Mouse (Mus musculus): ENCODE measurements at regions not wholly inside any gene's neighbourhood (a gene's known extent, or its start where the extent isn't known, plus 50 kb on each side); places are given as distances from the start of the nearest gene placed in this dataset.

DNA sequence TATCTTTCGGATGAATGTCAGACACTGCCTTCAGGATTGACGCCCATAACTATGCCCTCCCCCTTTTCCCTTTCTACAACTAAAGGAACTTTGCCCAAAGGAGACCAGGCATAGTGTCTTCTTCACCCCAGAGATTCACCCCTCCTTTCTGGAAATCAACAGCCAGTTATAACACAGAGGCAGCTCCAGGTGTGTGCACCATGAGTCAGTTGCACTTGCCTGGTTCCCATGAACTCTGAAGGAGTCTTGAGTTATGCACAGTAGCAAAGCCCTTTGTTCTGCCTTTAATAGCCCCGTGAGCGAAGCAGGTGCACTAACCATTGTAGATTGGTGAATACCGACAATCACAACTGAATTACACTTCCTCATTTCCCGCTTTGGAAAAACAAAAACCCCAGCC, 94.5 kb upstream of the Paip1 start:
- TF ChIP-seq CTCF (IDR thresholded peaks at IDR 0.05; ENCODE audit: borderline replicate concordance, control insufficient read depth, extremely low read depth, insufficient read depth, low read length, poor library complexity) (no peak), POLR2A (IDR thresholded peaks at IDR 0.05; ENCODE audit: control insufficient read depth, extremely low read depth, insufficient read depth, low read length, poor library complexity) (no peak)

Measured in thymus, adult 2 months (tissue).